Mouse (Mus musculus): ENCODE results near the gene Nat14. TPM values are rescaled to one million over a fixed set of nuclear protein-coding genes. Genes with fewer than 3 reads are reported as not detected.
A peak's percentile ranks its signal among the peaks of the same experiment; 100 is the strongest.

Gene Nat14
- polyA plus RNA-seq, 1 experiment from 2014 or later = 5.1 TPM

- H3K4me1 ChIP-seq (ENCODE audit: control insufficient read depth in 2 of 2, insufficient read depth in 2 of 2, low read length in 2 of 2) = no peaks in the 10 kb centered on the region
- H3K27ac ChIP-seq (replicated peaks in 1 of 2; ENCODE audit: control insufficient read depth in 1 of 2, insufficient read depth in 1 of 2, low read depth in 2 of 2, low read length in 2 of 2) = no peak overlapping the region
- H3K4me3 ChIP-seq (ENCODE audit: control insufficient read depth in 1 of 2, insufficient read depth in 1 of 2, low read depth in 1 of 2, low read length in 2 of 2) = no peak overlapping the region
- H3K36me3 ChIP-seq (ENCODE audit: control insufficient read depth, insufficient read depth, low read length) = no peaks in the 10 kb centered on the region
- H3K27me3 ChIP-seq (ENCODE audit: control insufficient read depth, insufficient read depth, low read length) = 0 out of 2 replicates have a peak, but pooled peaks cover 3% of the 10 kb centered on the region
- 71% methylated on average over 10 of the region's 11 CpGs for WGBS
- H3K9me3 ChIP-seq (ENCODE audit: control insufficient read depth, low read length) = no peaks in the 10 kb centered on the region
- no peak overlapping the region for H3K4me2 ChIP-seq (ENCODE audit: low read length)
- H3K9ac ChIP-seq (ENCODE audit: low read length) = no peak overlapping the region; the same call in 1 of the 2 replicates
- no peak for ATAC-seq (ENCODE audit: insufficient number of reproducible peaks, insufficient read depth, low FRiP score, low read depth)
Observed at GRCm38 (mm10) chr7:4937392-4937791, 15.6 kb downstream of the Nat14 start.

- Histone ChIP-seq H3K27me3 (ENCODE audit: control insufficient read depth, insufficient read depth, low read length) (0 out of 2 replicates have a peak, but pooled peaks cover 5% of the 10 kb centered on the region), H3K36me3 (ENCODE audit: control insufficient read depth, insufficient read depth, low read length) (no peaks in the 10 kb centered on the region), H3K9me3 (ENCODE audit: control insufficient read depth, low read length) (no peaks in the 10 kb centered on the region), H3K4me3 (ENCODE audit: control insufficient read depth in 1 of 2, insufficient read depth in 1 of 2, low read depth in 1 of 2, low read length in 2 of 2) (no peak overlapping the region), H3K9ac (ENCODE audit: low read length) (no peak overlapping the region), H3K4me2 (ENCODE audit: low read length) (no peak overlapping the region), H3K4me1 (ENCODE audit: control insufficient read depth in 2 of 2, insufficient read depth in 2 of 2, low read length in 2 of 2) (peaks cover 0 to under 1% of the 10 kb centered on the region in 2 experiments; a peak in 1 of 4 replicates), H3K27ac (replicated peaks in 1 of 2; ENCODE audit: control insufficient read depth in 1 of 2, insufficient read depth in 1 of 2, low read depth in 2 of 2, low read length in 2 of 2) (no peak overlapping the region)
- ATAC-seq (ENCODE audit: insufficient number of reproducible peaks, insufficient read depth, low FRiP score, low read depth) = no peak
- 40% methylated on average over 2 of the region's 2 CpGs for WGBS
Observed at GRCm38 (mm10) chr7:4938456-4938855, 16.6 kb downstream of the Nat14 start.

- H3K9me3 ChIP-seq (ENCODE audit: control insufficient read depth, low read length) = no peaks in the 10 kb centered on the region
- H3K9ac ChIP-seq (ENCODE audit: low read length) = no peak overlapping the region
- no peak overlapping the region for H3K4me2 ChIP-seq (ENCODE audit: low read length)
- H3K27me3 ChIP-seq (ENCODE audit: control insufficient read depth, insufficient read depth, low read length) = 0 out of 2 replicates have a peak, but pooled peaks cover 5% of the 10 kb centered on the region
- no peak for ATAC-seq (ENCODE audit: insufficient number of reproducible peaks, insufficient read depth, low FRiP score, low read depth)
- no peak overlapping the region for H3K4me3 ChIP-seq (ENCODE audit: control insufficient read depth in 1 of 2, insufficient read depth in 1 of 2, low read depth in 1 of 2, low read length in 2 of 2)
- H3K36me3 ChIP-seq (ENCODE audit: control insufficient read depth, insufficient read depth, low read length) = no peaks in the 10 kb centered on the region
- H3K4me1 ChIP-seq (ENCODE audit: control insufficient read depth in 2 of 2, insufficient read depth in 2 of 2, low read length in 2 of 2) = peaks cover 0 to 3% of the 10 kb centered on the region in 2 experiments; a peak in 1 of 4 replicates
- no peak overlapping the region for H3K27ac ChIP-seq (replicated peaks in 1 of 2; ENCODE audit: control insufficient read depth in 1 of 2, insufficient read depth in 1 of 2, low read depth in 2 of 2, low read length in 2 of 2)
- 16% methylated on average over 9 of the region's 9 CpGs for WGBS
Observed at GRCm38 (mm10) chr7:4940068-4940479, 18.2 kb downstream of the Nat14 start.

- H3K9ac ChIP-seq (ENCODE audit: low read length) = no peak overlapping the region
- WGBS = 34% methylated on average over 5 of the region's 5 CpGs
Observed at GRCm38 (mm10) chr7:4942673-4943072, 20.8 kb downstream of the Nat14 start.

GRCm38 (mm10) chr7:4943223-4943815 lies 21.5 kb downstream of the Nat14 start:
- H3K9ac ChIP-seq (ENCODE audit: low read length) = no peak overlapping the region
- peak overlapping the region; percentile 29 for H3K4me3 ChIP-seq (ENCODE audit: control insufficient read depth in 1 of 2, insufficient read depth in 1 of 2, low read depth in 1 of 2, low read length in 2 of 2)
- no peaks in the 10 kb centered on the region for H3K9me3 ChIP-seq (ENCODE audit: control insufficient read depth, low read length)
- no peak overlapping the region for H3K27ac ChIP-seq (replicated peaks in 1 of 2; ENCODE audit: control insufficient read depth in 1 of 2, insufficient read depth in 1 of 2, low read depth in 2 of 2, low read length in 2 of 2)
- 0 out of 2 replicates have a peak, but pooled peaks cover 5% of the 10 kb centered on the region for H3K27me3 ChIP-seq (ENCODE audit: control insufficient read depth, insufficient read depth, low read length)
- H3K4me1 ChIP-seq (ENCODE audit: control insufficient read depth in 2 of 2, insufficient read depth in 2 of 2, low read length in 2 of 2) = peaks cover 0 to 3% of the 10 kb centered on the region in 2 experiments; a peak in 1 of 4 replicates
- peak; percentile 71; the same call in 1 of the 2 replicates for ATAC-seq (ENCODE audit: insufficient number of reproducible peaks, insufficient read depth, low FRiP score, low read depth)
- WGBS = 12% methylated on average over 15 of the region's 15 CpGs
- no peaks in the 10 kb centered on the region for H3K36me3 ChIP-seq (ENCODE audit: control insufficient read depth, insufficient read depth, low read length)
- H3K4me2 ChIP-seq (ENCODE audit: low read length) = peak overlapping the region; percentile 62

More at GRCm38 (mm10) chr7:4942673-4943072, 20.8 kb downstream of the Nat14 start:
- 0 out of 2 replicates have a peak, but pooled peaks cover 5% of the 10 kb centered on the region for H3K27me3 ChIP-seq (ENCODE audit: control insufficient read depth, insufficient read depth, low read length)
- no peaks in the 10 kb centered on the region for H3K36me3 ChIP-seq (ENCODE audit: control insufficient read depth, insufficient read depth, low read length)
- ATAC-seq (ENCODE audit: insufficient number of reproducible peaks, insufficient read depth, low FRiP score, low read depth) = no peak
- no peak overlapping the region for H3K4me2 ChIP-seq (ENCODE audit: low read length)
- no peak overlapping the region for H3K27ac ChIP-seq (replicated peaks in 1 of 2; ENCODE audit: control insufficient read depth in 1 of 2, insufficient read depth in 1 of 2, low read depth in 2 of 2, low read length in 2 of 2)
- H3K9me3 ChIP-seq (ENCODE audit: control insufficient read depth, low read length) = no peaks in the 10 kb centered on the region
- H3K4me3 ChIP-seq (ENCODE audit: control insufficient read depth in 1 of 2, insufficient read depth in 1 of 2, low read depth in 1 of 2, low read length in 2 of 2) = no peak overlapping the region
- H3K4me1 ChIP-seq (ENCODE audit: control insufficient read depth in 2 of 2, insufficient read depth in 2 of 2, low read length in 2 of 2) = peaks cover 0 to 3% of the 10 kb centered on the region in 2 experiments; a peak in 1 of 4 replicates

GRCm38 (mm10) chr7:4947855-4948254 lies 26.0 kb downstream of the Nat14 start:
- no peak overlapping the region for H3K4me3 ChIP-seq (ENCODE audit: control insufficient read depth in 1 of 2, insufficient read depth in 1 of 2, low read depth in 1 of 2, low read length in 2 of 2)
- ATAC-seq (ENCODE audit: insufficient number of reproducible peaks, insufficient read depth, low FRiP score, low read depth) = no peak
- H3K4me1 ChIP-seq (ENCODE audit: control insufficient read depth in 2 of 2, insufficient read depth in 2 of 2, low read length in 2 of 2) = peaks cover 2 to 3% of the 10 kb centered on the region in 2 experiments; a peak in 1 of 4 replicates
- no peak overlapping the region for H3K9ac ChIP-seq (ENCODE audit: low read length)
- H3K4me2 ChIP-seq (ENCODE audit: low read length) = no peak overlapping the region
- WGBS = 39% methylated on average over 2 of the region's 2 CpGs
- no peaks in the 10 kb centered on the region for H3K36me3 ChIP-seq (ENCODE audit: control insufficient read depth, insufficient read depth, low read length)
- H3K27me3 ChIP-seq (ENCODE audit: control insufficient read depth, insufficient read depth, low read length) = no peaks in the 10 kb centered on the region
- no peak overlapping the region for H3K27ac ChIP-seq (replicated peaks in 1 of 2; ENCODE audit: control insufficient read depth in 1 of 2, insufficient read depth in 1 of 2, low read depth in 2 of 2, low read length in 2 of 2)
- H3K9me3 ChIP-seq (ENCODE audit: control insufficient read depth, low read length) = no peaks in the 10 kb centered on the region

GRCm38 (mm10) chr7:4948386-4948785 lies 26.6 kb downstream of the Nat14 start:
- Histone ChIP-seq H3K9me3 (ENCODE audit: control insufficient read depth, low read length) (no peaks in the 10 kb centered on the region), H3K27me3 (ENCODE audit: control insufficient read depth, insufficient read depth, low read length) (no peaks in the 10 kb centered on the region), H3K4me3 (ENCODE audit: control insufficient read depth in 1 of 2, insufficient read depth in 1 of 2, low read depth in 1 of 2, low read length in 2 of 2) (no peak overlapping the region), H3K4me2 (ENCODE audit: low read length) (no peak overlapping the region), H3K9ac (ENCODE audit: low read length) (no peak overlapping the region), H3K27ac (replicated peaks in 1 of 2; ENCODE audit: control insufficient read depth in 1 of 2, insufficient read depth in 1 of 2, low read depth in 2 of 2, low read length in 2 of 2) (no peak overlapping the region), H3K4me1 (ENCODE audit: control insufficient read depth in 2 of 2, insufficient read depth in 2 of 2, low read length in 2 of 2) (peaks cover 2 to 5% of the 10 kb centered on the region in 2 experiments; a peak in 3 of 4 replicates), H3K36me3 (ENCODE audit: control insufficient read depth, insufficient read depth, low read length) (no peaks in the 10 kb centered on the region)
- WGBS = 55% methylated on average over 6 of the region's 6 CpGs
- no peak for ATAC-seq (ENCODE audit: insufficient number of reproducible peaks, insufficient read depth, low FRiP score, low read depth)

Measured in heart, embryonic 14.5 days (tissue).